Mouse (Mus musculus): ENCODE measurements around the gene Klhdc1. TPM values are rescaled to one million over a fixed set of nuclear protein-coding genes. Genes with fewer than 3 reads are reported as not detected.
A peak's percentile ranks its signal among the peaks of the same experiment; 100 is the strongest.

Gene Klhdc1
- total and polyA plus RNA-seq, 3 experiments = 6.4 to 8.2 (median 7.2) TPM

- dilution Hi-C loops (cut with MboI; ENCODE audit: extremely low pct_ligation_motif_present, extremely low pct_unique_long_range_greater_than_20kb, low sequenced_read_pairs) = no loop called here
- TF ChIP-seq POLR2A (IDR thresholded peaks at IDR 0.05; ENCODE audit: low read depth, low read length) (no peak), IRF4 (IDR thresholded peaks at IDR 0.05; ENCODE audit: low read depth, low read length) (peak; percentile 89), USF1 (IDR thresholded peaks at IDR 0.05; ENCODE audit: low read depth, low read length) (no peak), RAD21 (IDR thresholded peaks at IDR 0.05; ENCODE audit: low read depth, low read length) (no peak), TCF12 (IDR thresholded peaks at IDR 0.05; ENCODE audit: low read depth, low read length) (peak; percentile 99), JUN (IDR thresholded peaks at IDR 0.05; ENCODE audit: insufficient read depth, low read depth, low read length) (no peak; the same call in 1 of the 2 replicates), EP300 (IDR thresholded peaks at IDR 0.05; ENCODE audit: low read length) (peak; percentile 95), UBTF (IDR thresholded peaks at IDR 0.05; ENCODE audit: low read depth, low read length) (0 out of 2 replicates have a peak, but pooled peaks have one; percentile 39), NELFE (IDR thresholded peaks at IDR 0.05; ENCODE audit: low read depth, low read length) (no peak), MAX (IDR thresholded peaks at IDR 0.05; ENCODE audit: low read length) (peak; percentile 69), POLR2AphosphoS2 (IDR thresholded peaks at IDR 0.05; ENCODE audit: low read depth, low read length) (no peak), CHD1 (IDR thresholded peaks at IDR 0.05; ENCODE audit: low read depth, low read length) (no peak; the same call in 1 of the 2 replicates), ZNF384 (IDR thresholded peaks at IDR 0.05; ENCODE audit: low read depth, low read length) (peak; percentile 82), GABPA (IDR thresholded peaks at IDR 0.05; ENCODE audit: insufficient replicate concordance, low read depth, low read length) (no peak), MAZ (IDR thresholded peaks at IDR 0.05; ENCODE audit: low read depth, low read length) (peak; percentile 86; the same call in 1 of the 2 replicates), TBP (conservative IDR thresholded peaks at IDR 0.05; ENCODE audit: low read depth, low read length) (0 out of 2 replicates have a peak, but pooled peaks have one; percentile 35), MXI1 (IDR thresholded peaks at IDR 0.05; ENCODE audit: low read depth, low read length) (peak; percentile 22; the same call in 1 of the 2 replicates), SIN3A (IDR thresholded peaks at IDR 0.05; ENCODE audit: low read length) (peak; percentile 83; the same call in 1 of the 2 replicates), JUND (conservative IDR thresholded peaks at IDR 0.05; ENCODE audit: low read depth, low read length) (peak; percentile 58; the same call in 1 of the 2 replicates), ZKSCAN1 (IDR thresholded peaks at IDR 0.05; ENCODE audit: borderline replicate concordance, low read depth, low read length) (no peak), MYC (IDR thresholded peaks at IDR 0.05; ENCODE audit: low read depth, low read length) (peak; percentile 40; the same call in 1 of the 2 replicates), CHD2 (IDR thresholded peaks at IDR 0.05; ENCODE audit: low read length) (peak; percentile 85), CTCF (conservative IDR thresholded peaks at IDR 0.05 in 1 of 2, IDR thresholded peaks at IDR 0.05 in 1 of 2; ENCODE audit: low read depth in 2 of 2, low read length in 2 of 2) (peak in 1 of 2 experiments; percentile 25; a peak in 1 of 4 replicates), ZMIZ1 (IDR thresholded peaks at IDR 0.05; ENCODE audit: low read depth, low read length) (peak; percentile 83; the same call in 1 of the 2 replicates), E2F4 (IDR thresholded peaks at IDR 0.05; ENCODE audit: insufficient replicate concordance, low read depth, low read length) (0 out of 2 replicates have a peak, but pooled peaks have one; percentile 34), KAT2A (IDR thresholded peaks at IDR 0.05; ENCODE audit: insufficient replicate concordance, low read length) (0 out of 2 replicates have a peak, but pooled peaks have one; percentile 60), MAFK (IDR thresholded peaks at IDR 0.05; ENCODE audit: insufficient replicate concordance, low read length) (peak; percentile 88), BHLHE40 (IDR thresholded peaks at IDR 0.05; ENCODE audit: low read depth, low read length) (peak; percentile 84), ELF1 (IDR thresholded peaks at IDR 0.05; ENCODE audit: low read depth, low read length) (peak; percentile 60), PAX5 (IDR thresholded peaks at IDR 0.05; ENCODE audit: low read length) (no peak), SMC3 (IDR thresholded peaks at IDR 0.05; ENCODE audit: low read depth, low read length) (no peak), MEF2A (IDR thresholded peaks at IDR 0.05; ENCODE audit: borderline replicate concordance, low read depth, low read length) (peak; percentile 92), USF2 (conservative IDR thresholded peaks at IDR 0.05; ENCODE audit: low read depth, low read length) (no peak), ETS1 (conservative IDR thresholded peaks at IDR 0.05; ENCODE audit: low read depth, low read length) (peak; percentile 91), RCOR1 (conservative IDR thresholded peaks at IDR 0.05; ENCODE audit: low read depth, low read length) (peak; percentile 95), NRF1 (IDR thresholded peaks at IDR 0.05; ENCODE audit: low read depth, low read length) (no peak), HCFC1 (IDR thresholded peaks at IDR 0.05; ENCODE audit: low read depth, low read length) (peak; percentile 42)
- in situ Hi-C loops (cut with MboI; ENCODE audit: low pct_ligation_motif_present, low pct_unique_long_range_greater_than_20kb, low sequenced_read_pairs) = loop anchor here (25.0 kb wide), 2 partner anchors 374 to 474 kb away; partner anchors contain the start of genes Sos2 and Vcpkmt
- Histone ChIP-seq H3K36me3 (replicated peaks in 1 of 2; ENCODE audit: control insufficient read depth in 1 of 2, insufficient read depth in 1 of 2, low read length in 1 of 2) (peaks cover 37 to 65% of the 10 kb centered on the region in 2 experiments), H3K27me3 (replicated peaks) (no peaks in the 10 kb centered on the region), H3K79me2 (replicated peaks; ENCODE audit: control insufficient read depth, extremely low read depth, insufficient read depth, poor library complexity, severe bottlenecking) (no peaks in the 10 kb centered on the region), H3K9me3 (replicated peaks; ENCODE audit: low read length) (no peaks in the 10 kb centered on the region), H3K4me3 (replicated peaks in 1 of 3; ENCODE audit: low read depth in 2 of 3, low read length in 2 of 3, poor library complexity in 1 of 3) (no peak overlapping the region), H3K27ac (ENCODE audit: insufficient read depth, low read depth) (peak overlapping the region; percentile 52), H3K4me1 (ENCODE audit: control insufficient read depth in 1 of 2, insufficient read depth in 2 of 2) (peaks cover 4 to 65% of the 10 kb centered on the region in 2 experiments; a peak in 2 of 4 replicates), H3K4me2 (ENCODE audit: insufficient read depth, low read depth, poor library complexity, severe bottlenecking) (no peak overlapping the region), H3K9ac (ENCODE audit: insufficient read depth, low read depth) (no peak overlapping the region)
- peak; percentile 94 for DNase-seq (ENCODE audit: extremely low read depth)
These were observed 27.7 kb upstream of the Klhdc1 start for GRCm38 (mm10) chr12:69213186-69213777.
